Mouse (Mus musculus): ENCODE measurements at regions not wholly inside any gene's neighbourhood (a gene's known extent, or its start where the extent isn't known, plus 50 kb on each side); places are given as distances from the start of the nearest gene placed in this dataset.

GRCm38 (mm10) chr1:126916369-126916768 lies 85.8 kb upstream of the Nckap5 start:
- DNase-seq, result no peak

- DNase-seq, result no peak
Measured at GRCm38 (mm10) chr1:126911277-126912060, 80.9 kb upstream of the Nckap5 start.

GRCm38 (mm10) chr1:126907417-126907816 lies 76.8 kb upstream of the Nckap5 start:
- DNase-seq, result no peak

GRCm38 (mm10) chr1:126898484-126898883 lies 67.9 kb upstream of the Nckap5 start:
- no peak for DNase-seq

- DNase-seq, result no peak
Measured at GRCm38 (mm10) chr1:126896895-126897294, 66.3 kb upstream of the Nckap5 start.

- no peak for DNase-seq
Measured at GRCm38 (mm10) chr1:126880801-126881200, 50.2 kb upstream of the Nckap5 start.

Data from layer of hippocampus, postnatal 36 days (tissue).